Mouse (Mus musculus) liver, embryonic 11.5 days (tissue): ENCODE results near the gene Acot11. TPM values are rescaled to one million over a fixed set of nuclear protein-coding genes. Genes with fewer than 3 reads are reported as not detected.

ENCODE experiments used
- ATAC-seq: fragments of 200-750 bp; cut with Nextera tagmentation; replicated peaks from 2 replicates; pipeline ENCODE4 v1.8.0; 2017; ENCODE audit warnings: moderate number of reproducible peaks, mild to moderate bottlenecking, moderate TSS enrichment, moderate library complexity; ENCODE audit not compliant: low FRiP score
- DNase-seq: peaks from one replicate; pipeline ENCODE4 v3.0.0-alpha.2; 2017; ENCODE audit warnings: low spot score
- H3K27ac ChIP-seq: fragments of 300-500 bp; sonication (generic); 2 replicates; pipeline ENCODE4 v1.5.1; 2014; ENCODE audit warnings: mild to moderate bottlenecking, low read depth, low read length, control low read depth
- H3K27me3 ChIP-seq: fragments of 300-500 bp; sonication (generic); replicated peaks from 2 replicates; pipeline ENCODE4 v1.6.1; 2014; ENCODE audit warnings: low read length, mixed read lengths; ENCODE audit not compliant: control insufficient read depth, insufficient read depth
- H3K36me3 ChIP-seq: fragments of 300-500 bp; sonication (generic); 2 replicates; pipeline ENCODE4 v1.6.1; 2014; ENCODE audit warnings: mild to moderate bottlenecking, low read length, moderate library complexity, mixed read lengths; ENCODE audit not compliant: control insufficient read depth, insufficient read depth
- H3K4me1 ChIP-seq: fragments of 300-500 bp; sonication (generic); replicated peaks from 2 replicates; pipeline ENCODE4 v1.6.1; 2014; ENCODE audit warnings: low read length, mixed read lengths; ENCODE audit not compliant: control insufficient read depth, insufficient read depth
- H3K4me2 ChIP-seq: fragments of 300-500 bp; sonication (generic); 2 replicates; pipeline ENCODE4 v1.6.1; 2014; ENCODE audit warnings: mild to moderate bottlenecking, control low read depth, moderate library complexity
- H3K4me3 ChIP-seq: fragments of 300-500 bp; sonication (generic); 2 replicates; pipeline ENCODE4 v1.5.1; 2014; ENCODE audit warnings: low read depth, low read length, control low read depth
- H3K9ac ChIP-seq: fragments of 300-500 bp; sonication (generic); 2 replicates; pipeline ENCODE4 v1.6.1; 2014; ENCODE audit warnings: low read depth, low read length, control low read depth
- H3K9me3 ChIP-seq: fragments of 300-500 bp; sonication (generic); 2 replicates; pipeline ENCODE4 v1.6.1; 2016; ENCODE audit warnings: low read length, inconsistent platforms, mixed read lengths; ENCODE audit not compliant: control insufficient read depth
- WGBS: fragments of 180-500 bp; shearing (Covaris S2); extraction: QIAGEN DNeasy Blood & Tissue Kit; methylation state at CpG from one replicate; pipeline ENCODE4 v1.1.7; 2014; 5-methylcytosine and 5-hydroxymethylcytosine counted together
- polyA plus RNA-seq: library from polyadenylated mRNA; unstranded; fragments of >200 nt; fragmentation: Nextera tagmentation; extraction: Ambion mirVana; gene quantifications from 2 replicates; pipeline ENCODE4 v1.2.1, GENCODE M21; 2014

Acot11 gene
- polyA plus RNA-seq, 1 experiment from 2014 or later, result 2.9 TPM

DNA sequence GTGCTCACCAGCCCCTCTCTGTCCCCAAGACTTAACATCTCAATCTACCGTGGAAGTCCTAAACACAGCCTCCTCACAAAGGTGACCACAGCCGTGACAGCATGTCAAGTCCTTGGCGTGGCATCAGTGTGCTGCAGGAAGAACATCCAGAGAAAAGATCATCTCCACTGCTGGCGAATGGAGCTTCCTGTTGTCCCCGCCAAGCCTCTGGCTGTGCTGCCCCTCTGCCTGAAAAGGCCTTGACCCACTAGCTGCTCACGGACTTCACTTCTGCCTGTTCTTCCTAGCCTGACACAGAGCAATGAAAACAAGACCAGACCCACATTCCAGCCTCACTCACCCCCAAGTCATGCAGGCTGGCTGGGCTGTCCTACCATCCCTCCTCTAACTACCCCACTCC, 13.5 kb upstream of the Acot11 start:
- no peaks in the 10 kb centered on the region; the same call in 1 of the 2 replicates for H3K27me3 ChIP-seq
- no peaks in the 10 kb centered on the region for H3K4me1 ChIP-seq
- ATAC-seq (no peak), DNase-seq (no peak)
- H3K27ac ChIP-seq, result no peak overlapping the region
- no peak overlapping the region for H3K9ac ChIP-seq
- no peaks in the 10 kb centered on the region for H3K36me3 ChIP-seq
- H3K4me3 ChIP-seq, result no peak overlapping the region
- WGBS, result 55% methylated on average over 6 of the region's 6 CpGs
- no peak overlapping the region for H3K4me2 ChIP-seq
- H3K9me3 ChIP-seq, result no peaks in the 10 kb centered on the region

DNA sequence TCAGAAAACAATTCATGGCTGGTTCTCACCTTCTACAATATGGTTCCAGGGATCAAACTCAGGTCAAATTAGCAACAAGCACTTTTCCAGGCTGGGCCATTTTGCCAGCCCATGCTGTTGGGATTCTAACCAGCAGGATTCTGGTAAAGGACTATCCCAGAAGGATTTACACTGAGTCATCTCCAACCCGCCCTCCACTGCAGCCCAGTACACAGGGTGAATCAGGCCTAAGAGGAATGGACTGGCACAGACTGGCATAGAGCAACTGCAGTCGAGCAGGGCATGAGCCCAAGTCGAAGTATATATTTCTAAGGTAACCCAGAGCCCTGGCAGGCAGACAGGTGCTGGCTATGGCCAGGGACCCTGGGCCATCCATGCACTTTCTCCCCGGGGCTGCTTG, 12.2 kb upstream of the Acot11 start:
- DNase-seq (no peak), ATAC-seq (no peak)
- Histone ChIP-seq H3K27me3 (no peaks in the 10 kb centered on the region), H3K27ac (no peak overlapping the region), H3K36me3 (no peaks in the 10 kb centered on the region), H3K9ac (no peak overlapping the region), H3K4me2 (no peak overlapping the region), H3K4me3 (no peak overlapping the region), H3K9me3 (no peaks in the 10 kb centered on the region), H3K4me1 (no peaks in the 10 kb centered on the region)
- 86% methylated on average over 4 of the region's 4 CpGs for WGBS

DNA sequence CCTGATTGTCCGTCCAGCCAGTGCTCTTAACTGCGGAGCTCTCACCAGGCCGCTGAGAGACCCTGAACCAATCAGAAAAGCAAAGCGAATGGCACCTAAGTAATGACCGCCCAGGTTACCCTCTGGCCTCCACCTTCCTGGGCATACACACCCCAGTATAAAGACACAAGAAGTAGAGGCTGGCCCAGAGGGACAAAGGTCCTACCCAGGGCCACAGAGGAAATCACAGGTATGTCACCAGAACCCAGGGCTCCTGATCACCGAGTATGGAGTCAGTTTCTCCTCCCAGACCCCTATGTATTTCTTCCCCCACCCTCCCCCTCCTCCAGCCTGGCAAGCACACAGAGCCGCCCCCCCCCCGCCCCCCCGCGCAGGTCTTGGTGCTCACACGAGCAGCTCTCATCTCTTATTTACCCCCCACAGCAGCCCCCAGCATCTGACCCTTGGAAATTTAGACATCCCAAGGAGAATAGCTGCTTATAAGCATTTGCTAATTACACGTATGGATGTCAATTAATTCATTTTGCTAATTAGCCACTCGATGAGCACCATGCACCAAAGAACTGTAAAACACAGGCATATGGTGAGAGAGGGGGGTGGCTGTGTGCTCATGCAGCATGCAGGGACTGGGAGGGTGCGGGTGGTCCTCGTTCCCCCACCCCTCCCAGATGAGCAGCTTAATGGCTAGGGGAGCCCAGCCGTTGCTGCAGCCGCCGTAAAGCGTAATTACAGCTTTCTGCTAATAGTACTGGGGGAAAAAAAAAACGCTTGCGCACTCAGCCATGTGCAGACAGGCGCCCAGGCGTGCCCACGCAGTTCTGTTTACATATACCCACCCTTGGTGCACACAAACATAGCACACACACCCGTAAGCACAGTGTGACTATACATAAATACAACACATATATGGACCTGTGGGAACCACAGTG, 10.9 kb upstream of the Acot11 start:
- Histone ChIP-seq H3K4me1 (no peaks in the 10 kb centered on the region), H3K27me3 (no peaks in the 10 kb centered on the region), H3K9ac (no peak overlapping the region), H3K36me3 (no peaks in the 10 kb centered on the region), H3K4me2 (no peak overlapping the region), H3K4me3 (no peak overlapping the region), H3K9me3 (no peaks in the 10 kb centered on the region), H3K27ac (no peak overlapping the region)
- DNase-seq, result no peak
- 74% methylated on average over 25 of the region's 25 CpGs for WGBS
- ATAC-seq, result no peak

DNA sequence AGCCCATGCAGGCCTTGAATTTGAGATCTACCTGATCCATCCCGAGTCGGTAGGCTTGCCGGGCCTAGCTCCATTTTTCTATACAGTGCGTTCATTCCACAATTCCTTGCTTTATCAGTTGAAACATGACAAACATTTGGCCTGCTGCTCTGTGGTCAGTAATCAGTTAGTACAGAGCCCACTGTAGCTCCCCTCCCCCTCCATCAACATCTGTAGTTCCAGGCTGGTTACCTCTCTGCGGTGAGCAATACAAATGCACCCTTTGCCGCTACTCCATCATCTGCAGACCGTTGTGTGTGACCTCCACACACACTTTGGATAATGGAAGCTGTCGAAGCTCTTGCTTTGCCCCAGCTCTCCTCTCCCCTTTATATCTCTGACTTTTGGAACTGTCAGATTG, 6.4 kb upstream of the Acot11 start:
- no peak overlapping the region for H3K27ac ChIP-seq
- no peak for DNase-seq
- H3K27me3 ChIP-seq, result no peaks in the 10 kb centered on the region
- H3K4me3 ChIP-seq, result no peak overlapping the region
- no peaks in the 10 kb centered on the region for H3K9me3 ChIP-seq
- 75% methylated on average over 8 of the region's 8 CpGs for WGBS
- no peak overlapping the region for H3K9ac ChIP-seq
- no peaks in the 10 kb centered on the region for H3K36me3 ChIP-seq
- no peaks in the 10 kb centered on the region for H3K4me1 ChIP-seq
- H3K4me2 ChIP-seq, result no peak overlapping the region
- no peak for ATAC-seq

DNA sequence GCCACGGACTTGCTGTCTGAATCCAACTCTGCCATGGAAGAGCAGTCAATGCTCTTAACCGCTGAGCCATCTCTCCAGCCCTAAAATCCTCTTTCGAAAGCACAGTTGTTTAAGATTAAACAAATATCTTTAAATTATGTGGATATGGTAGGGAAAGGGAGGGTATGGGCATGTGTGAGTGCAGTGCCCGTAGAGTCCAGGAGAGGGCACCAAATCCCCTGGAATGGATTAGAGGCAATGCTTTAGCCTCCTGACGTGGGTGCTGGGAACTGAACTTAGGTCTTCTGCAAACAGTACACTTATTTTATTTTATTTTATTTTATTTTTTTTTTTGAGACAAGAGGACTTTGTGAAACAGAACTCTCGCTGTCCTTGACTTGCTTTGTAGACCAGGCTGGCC, 5.2 kb upstream of the Acot11 start:
- Histone ChIP-seq H3K27ac (no peak overlapping the region), H3K4me2 (no peak overlapping the region), H3K36me3 (no peaks in the 10 kb centered on the region), H3K27me3 (no peaks in the 10 kb centered on the region), H3K9me3 (no peaks in the 10 kb centered on the region), H3K4me3 (no peak overlapping the region), H3K9ac (no peak overlapping the region), H3K4me1 (peaks cover under 1% of the 10 kb centered on the region; the same call in 1 of the 2 replicates)
- WGBS, result 86% methylated on average over 6 of the region's 6 CpGs
- DNase-seq (no peak), ATAC-seq (no peak)

DNA sequence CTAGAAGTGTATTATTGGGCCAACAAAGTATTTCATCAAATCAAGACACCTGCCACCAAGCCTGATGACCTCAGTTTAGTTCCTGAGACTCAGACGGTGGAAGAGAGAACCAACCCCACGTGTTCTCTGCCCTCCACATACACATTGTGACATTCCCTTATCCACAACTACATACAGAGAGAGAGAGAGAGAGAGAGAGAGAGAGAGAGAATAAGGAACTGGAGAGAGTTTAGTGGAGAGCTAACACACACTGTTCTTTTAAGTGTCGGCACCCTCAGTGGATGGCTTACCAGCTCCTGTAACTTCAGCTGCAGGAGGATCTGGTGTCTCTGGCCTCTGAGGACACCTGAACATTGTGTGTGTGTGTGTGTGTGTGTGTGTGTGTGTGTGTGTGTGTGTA, 2.5 kb upstream of the Acot11 start:
- 70% methylated on average over 3 of the region's 3 CpGs for WGBS
- H3K36me3 ChIP-seq, result no peaks in the 10 kb centered on the region
- H3K27me3 ChIP-seq, result no peaks in the 10 kb centered on the region
- no peak overlapping the region for H3K27ac ChIP-seq
- H3K9me3 ChIP-seq, result no peaks in the 10 kb centered on the region
- no peak for ATAC-seq
- H3K9ac ChIP-seq, result no peak overlapping the region
- H3K4me3 ChIP-seq, result no peak overlapping the region
- no peak for DNase-seq
- no peak overlapping the region for H3K4me2 ChIP-seq
- peaks cover 22% of the 10 kb centered on the region for H3K4me1 ChIP-seq

DNA sequence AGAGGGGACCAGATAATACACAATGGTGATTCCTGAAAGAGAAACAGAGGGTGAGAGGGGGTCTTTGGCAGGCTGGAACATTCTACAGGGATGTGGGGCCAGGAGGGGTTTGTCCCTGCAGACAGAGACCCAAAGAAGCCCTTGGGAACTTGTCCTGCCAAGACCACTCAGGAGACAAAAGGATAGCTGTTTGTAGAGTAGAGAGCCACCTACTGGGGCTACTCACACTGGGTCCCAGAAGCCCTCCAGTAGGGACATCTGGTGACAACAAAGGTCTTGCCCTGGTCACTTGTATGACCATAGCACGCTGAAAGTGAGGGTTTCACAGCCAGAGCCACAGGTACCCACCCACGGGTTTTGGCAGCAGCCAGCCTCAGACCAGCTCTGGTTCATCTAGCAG, 1.1 kb upstream of the Acot11 start:
- Histone ChIP-seq H3K9me3 (no peaks in the 10 kb centered on the region), H3K27ac (no peak overlapping the region), H3K4me1 (peaks cover 22% of the 10 kb centered on the region), H3K4me3 (no peak overlapping the region), H3K27me3 (no peaks in the 10 kb centered on the region), H3K36me3 (no peaks in the 10 kb centered on the region), H3K9ac (peak overlapping the region; percentile 12), H3K4me2 (peak overlapping the region; percentile 94; the same call in 1 of the 2 replicates)
- 32% methylated on average over 2 of the region's 2 CpGs for WGBS
- DNase-seq, result no peak
- ATAC-seq, result no peak

DNA sequence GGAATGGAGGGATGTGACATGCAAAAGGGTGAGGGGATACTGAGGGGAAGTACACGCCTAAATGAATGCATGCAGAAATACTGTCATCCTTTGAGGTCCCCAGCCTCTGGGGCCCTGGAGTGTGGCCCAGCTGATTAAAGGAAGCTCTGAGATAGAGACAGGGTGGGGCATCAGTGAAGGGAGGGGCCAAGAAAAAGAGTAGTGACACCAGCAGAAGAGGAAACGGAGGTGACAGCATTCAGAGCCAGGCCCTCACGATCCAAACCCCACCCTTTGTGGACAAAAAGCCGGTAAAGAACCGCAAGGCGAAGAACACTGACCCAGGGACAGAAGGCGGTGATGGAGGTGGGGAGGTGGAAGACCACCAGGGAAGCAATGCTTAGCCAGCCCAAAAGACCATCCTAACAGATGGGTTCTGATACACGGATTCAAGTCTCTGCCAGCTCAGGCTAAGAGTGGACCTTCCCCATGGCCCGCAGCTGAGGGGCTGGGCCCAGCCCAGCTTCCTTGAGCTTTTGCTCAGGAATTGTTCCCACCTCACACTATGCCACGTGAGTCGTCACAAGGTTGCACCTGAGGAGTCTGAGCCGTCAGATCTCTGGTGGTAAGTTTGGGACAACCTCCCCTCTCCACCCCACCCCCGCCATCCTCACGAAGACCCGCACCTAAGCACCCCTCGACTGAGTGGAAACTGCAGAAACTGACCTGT, 443 bp downstream of the Acot11 start:
- Histone ChIP-seq H3K4me1 (peaks cover 33% of the 10 kb centered on the region), H3K27ac (peak overlapping the region; percentile 75), H3K9me3 (no peaks in the 10 kb centered on the region), H3K4me2 (peak overlapping the region; percentile 94), H3K9ac (peak overlapping the region; percentile 64), H3K36me3 (no peaks in the 10 kb centered on the region), H3K27me3 (no peaks in the 10 kb centered on the region), H3K4me3 (peak overlapping the region; percentile 50)
- ATAC-seq (peak; percentile 92), DNase-seq (no peak)
- 19% methylated on average over 16 of the region's 16 CpGs for WGBS
